Mouse (Mus musculus) left cerebral cortex, postnatal 25 days (tissue): ENCODE measurements around the gene Upp1. TPM values are rescaled to one million over a fixed set of nuclear protein-coding genes. Genes with fewer than 3 reads are reported as not detected.
A peak's percentile ranks its signal among the peaks of the same experiment; 100 is the strongest.

Source experiments
- DNase-seq, 2 experiments: peaks; one replicate each; pipeline ENCODE4 v3.0.0; 2022; ENCODE audit warnings: low spot score in 2 of 2, mixed read lengths in 1 of 2
- intact Hi-C: fragments of 180-260 bp; cut with DNase I; formaldehyde crosslinking; loops from one replicate; pipeline ENCODE4 v1.15.1; 2025
- total RNA-seq, 2 experiments: library from RNA; stranded (reverse); gene quantifications; 2 replicates each; pipeline ENCODE4 v1.2.3; 2021

Gene Upp1
- 1 to 10 TPM; 2.2 to 2.5 TPM for total RNA-seq

GRCm38 (mm10) chr11:9118050-9118420 lies at the start of gene Upp1:
TSS of gene Upp1 (plus strand) at chr11:9118103.
- intact Hi-C loops, result loop anchor here (5.0 kb wide), 1 partner anchor 106 kb away; the partner anchor contains the start of gene Hus1
- no peak for DNase-seq

GRCm38 (mm10) chr11:9076444-9076843 lies 41.5 kb upstream of the Upp1 start:
- no peak for DNase-seq
- intact Hi-C loops, result no loop called here

- no peak for DNase-seq
- intact Hi-C loops, result no loop called here
Measured at GRCm38 (mm10) chr11:9113189-9113588, 4.7 kb upstream of the Upp1 start.

- intact Hi-C loops, result loop anchor here (5.0 kb wide), 1 partner anchor 103 kb away; the partner anchor contains the start of gene Hus1
- DNase-seq, result no peak
Measured at GRCm38 (mm10) chr11:9115367-9116120, 2.4 kb upstream of the Upp1 start.

GRCm38 (mm10) chr11:9116121-9116520 lies 1.8 kb upstream of the Upp1 start:
- DNase-seq, result no peak
- intact Hi-C loops, result loop anchor here (5.0 kb wide), 1 partner anchor 104 kb away; the partner anchor contains the start of gene Hus1

- intact Hi-C loops, result loop anchor here (5.0 kb wide), 1 partner anchor 105 kb away; the partner anchor contains the start of gene Hus1
- no peak for DNase-seq
Measured at GRCm38 (mm10) chr11:9116916-9117315, 987 bp upstream of the Upp1 start.

GRCm38 (mm10) chr11:9117358-9118049 lies 399 bp upstream of the Upp1 start:
- DNase-seq, result no peak
- intact Hi-C loops, result loop anchor here (5.0 kb wide), 1 partner anchor 105 kb away; the partner anchor contains the start of gene Hus1

- intact Hi-C loops, result loop anchor here (5.0 kb wide), 1 partner anchor 106 kb away; the partner anchor contains the start of gene Hus1
Measured at GRCm38 (mm10) chr11:9118421-9119121, 668 bp downstream of the Upp1 start.

GRCm38 (mm10) chr11:9119231-9120020 lies 1.5 kb downstream of the Upp1 start:
- intact Hi-C loops, result loop anchor here (5.0 kb wide), 1 partner anchor 107 kb away; the partner anchor contains the start of gene Hus1
- no peak for DNase-seq

More at GRCm38 (mm10) chr11:9118421-9119121, 668 bp downstream of the Upp1 start:
- DNase-seq, result no peak

- no peak for DNase-seq
- intact Hi-C loops, result no loop called here
Measured at GRCm38 (mm10) chr11:9122315-9122714, 4.4 kb downstream of the Upp1 start.

- intact Hi-C loops, result no loop called here
- no peak for DNase-seq
Measured at GRCm38 (mm10) chr11:9126373-9127107, 8.6 kb downstream of the Upp1 start.

- DNase-seq, result peak in 1 of 2 experiments; percentile 77
- intact Hi-C loops, result no loop called here
Measured at GRCm38 (mm10) chr11:9128110-9128509, 10.2 kb downstream of the Upp1 start.

GRCm38 (mm10) chr11:9129528-9129927 lies 11.6 kb downstream of the Upp1 start:
- no peak for DNase-seq
- intact Hi-C loops, result no loop called here

GRCm38 (mm10) chr11:9131688-9132087 lies 13.8 kb downstream of the Upp1 start:
- DNase-seq, result no peak
- intact Hi-C loops, result loop anchor here (10.0 kb wide), 1 partner anchor 267 kb away; no protein-coding TSS in a partner anchor

- intact Hi-C loops, result loop anchor here (1.0 to 10.0 kb wide), 4 partner anchors 152 to 711 kb away; no protein-coding TSS in a partner anchor
- no peak for DNase-seq
Measured at GRCm38 (mm10) chr11:9135589-9136246, 17.8 kb downstream of the Upp1 start.

- intact Hi-C loops, result loop anchor here (1.0 to 10.0 kb wide), 4 partner anchors 153 to 712 kb away; no protein-coding TSS in a partner anchor
Measured at GRCm38 (mm10) chr11:9136471-9136870, 18.6 kb downstream of the Upp1 start.

GRCm38 (mm10) chr11:9145113-9145512 lies 27.2 kb downstream of the Upp1 start:
- intact Hi-C loops, result no loop called here
- DNase-seq, result no peak

More at GRCm38 (mm10) chr11:9136471-9136870, 18.6 kb downstream of the Upp1 start:
- peak; percentile 87 to 90 for DNase-seq

- intact Hi-C loops, result no loop called here
Measured at GRCm38 (mm10) chr11:9146115-9146514, 28.2 kb downstream of the Upp1 start.

More at GRCm38 (mm10) chr11:9146115-9146514, 28.2 kb downstream of the Upp1 start:
- no peak for DNase-seq
